Mouse (Mus musculus) forebrain, embryonic 16.5 days (tissue): Measurements from ENCODE around the gene Map7d1. TPM values are rescaled to one million over a fixed set of nuclear protein-coding genes. Genes with fewer than 3 reads are reported as not detected.

Source experiments
- ATAC-seq: fragments of 200-750 bp; cut with Nextera tagmentation; 2 replicates; pipeline ENCODE4 v1.8.0; 2017; ENCODE audit warnings: mild to moderate bottlenecking, moderate library complexity
- H3K27ac ChIP-seq: fragments of 300-500 bp; sonication (generic); 2 replicates; pipeline ENCODE4 v1.5.1; 2014; ENCODE audit warnings: low read length, control low read depth
- H3K27me3 ChIP-seq: fragments of 300-500 bp; sonication (generic); replicated peaks from 2 replicates; pipeline ENCODE4 v1.6.1; 2014; ENCODE audit warnings: low read length; ENCODE audit not compliant: control insufficient read depth, insufficient read depth
- H3K36me3 ChIP-seq: fragments of 300-500 bp; sonication (generic); 2 replicates; pipeline ENCODE4 v1.6.1; 2014; ENCODE audit not compliant: control insufficient read depth, insufficient read depth
- H3K4me1 ChIP-seq: fragments of 300-500 bp; sonication (generic); replicated peaks from 2 replicates; pipeline ENCODE4 v1.6.1; 2014; ENCODE audit warnings: low read length; ENCODE audit not compliant: control insufficient read depth, insufficient read depth
- H3K4me2 ChIP-seq: fragments of 300-500 bp; sonication (generic); 2 replicates; pipeline ENCODE4 v1.6.1; 2014; ENCODE audit warnings: mild to moderate bottlenecking, low read length, control low read depth
- H3K4me3 ChIP-seq: fragments of 300-500 bp; sonication (generic); replicated peaks from 2 replicates; pipeline ENCODE4 v1.5.1; 2014; ENCODE audit warnings: mild to moderate bottlenecking, low read length, control low read depth
- H3K9ac ChIP-seq: fragments of 300-500 bp; sonication (generic); replicated peaks from 2 replicates; pipeline ENCODE4 v1.6.1; 2014; ENCODE audit warnings: low read depth, low read length, control low read depth
- H3K9me3 ChIP-seq: fragments of 300-500 bp; sonication (generic); 2 replicates; pipeline ENCODE4 v1.6.1; 2016; ENCODE audit warnings: low read length; ENCODE audit not compliant: control insufficient read depth
- WGBS: fragments of 180-500 bp; shearing (Covaris S2); extraction: QIAGEN DNeasy Blood & Tissue Kit; methylation state at CpG from one replicate; pipeline ENCODE4 v1.1.7; 2014; 5-methylcytosine and 5-hydroxymethylcytosine counted together
- polyA plus RNA-seq: library from polyadenylated mRNA; unstranded; fragments of >200 nt; fragmentation: Nextera tagmentation; extraction: Ambion mirVana; gene quantifications from 2 replicates; pipeline ENCODE4 v1.2.1, GENCODE M21; 2015

Map7d1 gene
- polyA plus RNA-seq, 1 experiment from 2014 or later: 64.7 TPM

DNA sequence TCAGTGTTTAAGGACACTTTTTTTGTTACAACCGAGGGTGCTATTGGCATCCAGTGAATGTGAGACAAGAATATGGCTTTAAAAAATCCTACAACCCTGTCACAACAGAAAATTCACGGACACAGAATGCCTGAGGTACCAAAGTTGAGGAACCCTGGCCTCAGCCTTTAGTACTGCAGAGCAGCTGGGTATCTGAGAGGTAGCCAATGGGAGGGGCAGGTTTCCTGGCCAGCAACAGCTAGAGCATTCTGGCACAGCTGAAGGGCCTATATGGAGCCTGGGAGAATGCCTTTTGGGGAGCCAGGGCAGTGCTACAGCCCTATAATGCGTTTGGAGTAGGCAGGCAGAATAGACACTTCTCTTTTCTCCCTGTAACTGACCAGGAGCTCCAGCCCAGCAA is 2.9 kb upstream of the Map7d1 start:
- Histone ChIP-seq H3K4me1 (peaks cover 30% of the 10 kb centered on the region), H3K27ac (no peak overlapping the region), H3K4me3 (no peak overlapping the region), H3K9ac (no peak overlapping the region), H3K4me2 (no peak overlapping the region), H3K27me3 (no peaks in the 10 kb centered on the region), H3K9me3 (no peaks in the 10 kb centered on the region), H3K36me3 (no peaks in the 10 kb centered on the region)
- no peak for ATAC-seq
- 25% methylated on average over 3 of the region's 3 CpGs for WGBS

- Histone ChIP-seq H3K36me3 (no peaks in the 10 kb centered on the region), H3K27me3 (no peaks in the 10 kb centered on the region), H3K9ac (peak overlapping the region; percentile 94), H3K9me3 (no peaks in the 10 kb centered on the region), H3K27ac (peak overlapping the region; percentile 81), H3K4me3 (peak overlapping the region; percentile 94), H3K4me2 (peak overlapping the region; percentile 89), H3K4me1 (peaks cover 39% of the 10 kb centered on the region)
- no peak for ATAC-seq
- WGBS: 4% methylated on average over 26 of the region's 26 CpGs
Measured at GRCm38 (mm10) chr4:126256967-126257881, 1.1 kb upstream of the Map7d1 start.

GRCm38 (mm10) chr4:126255113-126256001 is 786 bp downstream of the Map7d1 start:
- H3K4me2 ChIP-seq: peak overlapping the region; percentile 89
- peak overlapping the region; percentile 94 for H3K4me3 ChIP-seq
- peaks cover 57% of the 10 kb centered on the region for H3K4me1 ChIP-seq
- no peaks in the 10 kb centered on the region for H3K9me3 ChIP-seq
- H3K36me3 ChIP-seq: no peaks in the 10 kb centered on the region
- H3K27me3 ChIP-seq: no peaks in the 10 kb centered on the region
- peak overlapping the region; percentile 81 for H3K27ac ChIP-seq
- ATAC-seq: peak; percentile 36
- peak overlapping the region; percentile 94 for H3K9ac ChIP-seq
- WGBS: 0% methylated on average over 49 of the region's 50 CpGs

GRCm38 (mm10) chr4:126254315-126255112 is 1.6 kb downstream of the Map7d1 start:
- peak; percentile 14 for ATAC-seq
- Histone ChIP-seq H3K4me1 (peaks cover 57% of the 10 kb centered on the region), H3K27ac (peak overlapping the region; percentile 81)

DNA sequence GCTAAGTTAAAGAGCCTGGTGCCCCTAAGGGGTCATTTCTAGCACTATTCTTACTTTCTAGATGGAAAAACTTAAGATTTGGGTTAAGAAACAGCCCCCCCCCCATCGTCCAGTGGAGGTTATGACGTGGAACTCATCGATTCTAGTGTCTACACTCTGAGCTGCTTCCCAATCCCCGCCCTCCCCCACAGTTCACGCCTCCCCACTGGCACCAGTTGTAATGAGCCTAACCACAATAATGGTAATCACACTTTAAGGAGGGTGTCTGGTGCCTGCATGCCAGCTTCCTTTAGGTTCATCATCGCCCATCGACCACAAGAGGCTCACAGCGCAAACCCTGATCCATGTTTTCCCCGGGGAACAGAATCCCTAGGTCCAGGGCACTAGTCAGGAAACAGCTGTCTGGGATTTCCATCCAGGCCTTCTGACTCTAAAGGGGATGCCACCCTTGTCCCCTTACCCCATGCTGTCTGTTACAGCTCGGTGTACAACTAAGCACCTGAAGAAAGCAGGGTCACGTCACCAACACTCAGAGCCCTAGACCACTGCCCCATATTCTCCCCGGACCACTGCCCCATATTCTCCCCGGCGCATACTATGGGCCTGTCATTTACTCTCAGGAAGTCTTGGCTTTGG is 2.4 kb downstream of the Map7d1 start:
- H3K9me3 ChIP-seq: no peaks in the 10 kb centered on the region
- H3K27ac ChIP-seq: no peak overlapping the region
- no peaks in the 10 kb centered on the region for H3K36me3 ChIP-seq
- WGBS: 65% methylated on average over 14 of the region's 14 CpGs
- H3K4me2 ChIP-seq: peak overlapping the region; percentile 89
- peak overlapping the region; percentile 94 for H3K4me3 ChIP-seq
- peak overlapping the region; percentile 94 for H3K9ac ChIP-seq
- no peak for ATAC-seq
- peaks cover 60% of the 10 kb centered on the region for H3K4me1 ChIP-seq
- no peaks in the 10 kb centered on the region for H3K27me3 ChIP-seq

More at GRCm38 (mm10) chr4:126254315-126255112, 1.6 kb downstream of the Map7d1 start:
- 15% methylated on average over 9 of the region's 9 CpGs for WGBS
- Histone ChIP-seq H3K9ac (peak overlapping the region; percentile 94), H3K36me3 (no peaks in the 10 kb centered on the region), H3K27me3 (no peaks in the 10 kb centered on the region), H3K9me3 (no peaks in the 10 kb centered on the region), H3K4me2 (peak overlapping the region; percentile 89), H3K4me3 (peak overlapping the region; percentile 94)

DNA sequence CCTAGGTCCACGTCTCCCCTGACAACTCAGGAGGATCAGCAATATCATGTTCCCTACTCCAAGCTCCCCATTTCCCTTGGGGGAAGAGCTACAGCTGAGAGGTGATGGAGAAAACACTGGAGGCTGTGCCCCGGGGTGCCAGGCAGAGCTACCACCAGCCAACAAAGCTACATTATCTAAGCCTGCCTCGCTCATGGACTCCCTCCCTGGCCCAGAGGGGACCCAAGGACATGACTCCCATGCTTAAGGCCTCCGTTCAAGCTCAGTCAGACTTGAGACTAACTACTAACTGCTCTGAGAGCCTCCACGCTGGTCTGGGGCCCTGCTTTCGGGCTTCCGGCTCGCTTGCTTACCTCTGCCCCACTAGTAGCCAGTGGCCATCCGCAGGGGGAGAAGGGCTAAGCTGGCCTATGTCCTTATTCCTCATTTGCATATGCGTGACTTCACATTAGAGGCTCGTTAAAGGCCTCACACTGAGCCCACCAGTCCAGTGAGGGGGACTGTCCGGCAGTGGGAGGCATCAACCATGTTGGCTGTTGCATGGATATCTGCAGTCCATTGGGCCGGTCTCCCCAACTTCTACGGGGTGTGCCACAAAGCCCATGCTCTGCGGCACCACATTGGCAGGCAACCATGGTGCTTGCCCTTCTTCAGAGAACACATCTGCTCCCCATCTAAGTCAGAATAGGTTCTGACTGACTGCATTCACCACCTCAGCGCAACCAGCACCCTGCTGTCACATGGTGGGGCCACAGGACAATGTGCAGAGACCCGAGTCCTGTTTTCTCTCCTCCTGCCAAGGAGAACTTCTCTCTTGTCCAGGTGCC is 3.5 kb downstream of the Map7d1 start:
- Histone ChIP-seq H3K9ac (no peak overlapping the region; the same call in 1 of the 2 replicates), H3K4me2 (no peak overlapping the region), H3K36me3 (no peaks in the 10 kb centered on the region), H3K9me3 (no peaks in the 10 kb centered on the region), H3K27ac (no peak overlapping the region), H3K4me1 (peaks cover 67% of the 10 kb centered on the region), H3K4me3 (no peak overlapping the region), H3K27me3 (no peaks in the 10 kb centered on the region)
- 60% methylated on average over 17 of the region's 17 CpGs for WGBS
- no peak for ATAC-seq

GRCm38 (mm10) chr4:126251655-126252254 is 4.4 kb downstream of the Map7d1 start:
- Histone ChIP-seq H3K27me3 (no peaks in the 10 kb centered on the region), H3K9ac (peak overlapping the region; percentile 27; the same call in 1 of the 2 replicates), H3K9me3 (no peaks in the 10 kb centered on the region), H3K4me1 (peaks cover 58% of the 10 kb centered on the region), H3K27ac (no peak overlapping the region), H3K4me2 (no peak overlapping the region), H3K4me3 (no peak overlapping the region), H3K36me3 (no peaks in the 10 kb centered on the region)
- WGBS: 64% methylated on average over 11 of the region's 11 CpGs
- ATAC-seq: no peak
